Mouse (Mus musculus) liver, embryonic 11.5 days (tissue): ENCODE measurements at regions not wholly inside any gene's neighbourhood (a gene's known extent, or its start where the extent isn't known, plus 50 kb on each side); places are given as distances from the start of the nearest gene placed in this dataset.
A peak's percentile ranks its signal among the peaks of the same experiment; 100 is the strongest.

Source experiments
- ATAC-seq: fragments of 200-750 bp; cut with Nextera tagmentation; replicated peaks from 2 replicates; pipeline ENCODE4 v1.8.0; 2017; ENCODE audit warnings: moderate number of reproducible peaks, mild to moderate bottlenecking, moderate TSS enrichment, moderate library complexity; ENCODE audit not compliant: low FRiP score
- DNase-seq: peaks from one replicate; pipeline ENCODE4 v3.0.0-alpha.2; 2017; ENCODE audit warnings: low spot score
- H3K27ac ChIP-seq: fragments of 300-500 bp; sonication (generic); 2 replicates; pipeline ENCODE4 v1.5.1; 2014; ENCODE audit warnings: mild to moderate bottlenecking, low read depth, low read length, control low read depth
- H3K27me3 ChIP-seq: fragments of 300-500 bp; sonication (generic); replicated peaks from 2 replicates; pipeline ENCODE4 v1.6.1; 2014; ENCODE audit warnings: low read length, mixed read lengths; ENCODE audit not compliant: control insufficient read depth, insufficient read depth
- H3K36me3 ChIP-seq: fragments of 300-500 bp; sonication (generic); 2 replicates; pipeline ENCODE4 v1.6.1; 2014; ENCODE audit warnings: mild to moderate bottlenecking, low read length, moderate library complexity, mixed read lengths; ENCODE audit not compliant: control insufficient read depth, insufficient read depth
- H3K4me1 ChIP-seq: fragments of 300-500 bp; sonication (generic); replicated peaks from 2 replicates; pipeline ENCODE4 v1.6.1; 2014; ENCODE audit warnings: low read length, mixed read lengths; ENCODE audit not compliant: control insufficient read depth, insufficient read depth
- H3K4me2 ChIP-seq: fragments of 300-500 bp; sonication (generic); 2 replicates; pipeline ENCODE4 v1.6.1; 2014; ENCODE audit warnings: mild to moderate bottlenecking, control low read depth, moderate library complexity
- H3K4me3 ChIP-seq: fragments of 300-500 bp; sonication (generic); 2 replicates; pipeline ENCODE4 v1.5.1; 2014; ENCODE audit warnings: low read depth, low read length, control low read depth
- H3K9ac ChIP-seq: fragments of 300-500 bp; sonication (generic); 2 replicates; pipeline ENCODE4 v1.6.1; 2014; ENCODE audit warnings: low read depth, low read length, control low read depth
- H3K9me3 ChIP-seq: fragments of 300-500 bp; sonication (generic); 2 replicates; pipeline ENCODE4 v1.6.1; 2016; ENCODE audit warnings: low read length, inconsistent platforms, mixed read lengths; ENCODE audit not compliant: control insufficient read depth
- WGBS: fragments of 180-500 bp; shearing (Covaris S2); extraction: QIAGEN DNeasy Blood & Tissue Kit; methylation state at CpG from one replicate; pipeline ENCODE4 v1.1.7; 2014; 5-methylcytosine and 5-hydroxymethylcytosine counted together

- H3K4me1 ChIP-seq, result no peaks in the 10 kb centered on the region
- ATAC-seq, result no peak
- no peaks in the 10 kb centered on the region for H3K36me3 ChIP-seq
- H3K27ac ChIP-seq, result no peak overlapping the region
- WGBS, result 76% methylated on average over 5 of the region's 5 CpGs
- H3K4me3 ChIP-seq, result no peak overlapping the region
- no peak overlapping the region; the same call in 1 of the 2 replicates for H3K4me2 ChIP-seq
- H3K27me3 ChIP-seq, result no peaks in the 10 kb centered on the region
- no peak for DNase-seq
- no peak overlapping the region for H3K9ac ChIP-seq
- no peaks in the 10 kb centered on the region for H3K9me3 ChIP-seq
Measured at GRCm38 (mm10) chr2:115519974-115520373, 61.5 kb upstream of the BC052040 start.

GRCm38 (mm10) chr2:115520413-115521139, 60.9 kb upstream of the BC052040 start:
- Histone ChIP-seq H3K4me1 (no peaks in the 10 kb centered on the region), H3K4me3 (no peak overlapping the region), H3K4me2 (no peak overlapping the region; the same call in 1 of the 2 replicates), H3K27me3 (no peaks in the 10 kb centered on the region), H3K9me3 (no peaks in the 10 kb centered on the region), H3K9ac (no peak overlapping the region), H3K27ac (no peak overlapping the region), H3K36me3 (no peaks in the 10 kb centered on the region)
- DNase-seq (peak; percentile 32), ATAC-seq (peak; percentile 58)
- 59% methylated on average over 10 of the region's 10 CpGs for whole genome bisulfite sequencing

DNA sequence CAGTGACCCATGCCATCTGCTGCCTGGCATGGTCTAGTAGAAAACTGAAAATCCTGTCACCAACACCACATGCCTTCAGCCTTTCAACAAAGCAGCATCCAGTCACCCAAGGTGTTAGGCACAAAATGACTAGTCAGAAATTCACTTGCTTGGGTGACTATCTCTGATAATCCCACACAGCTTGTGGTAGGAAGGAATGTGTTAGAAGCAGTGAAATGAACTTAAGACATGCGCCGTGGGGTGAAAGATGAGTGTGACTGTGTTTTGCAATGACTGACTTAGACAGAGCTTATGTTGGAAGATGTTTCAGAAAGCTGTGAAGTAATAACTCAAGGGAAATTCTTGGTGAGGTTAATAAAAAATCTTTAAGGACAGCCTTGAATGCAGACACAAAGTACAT, 51.6 kb upstream of the BC052040 start:
- 89% methylated on average over 2 of the region's 2 CpGs for WGBS
- DNase-seq, result no peak
- Histone ChIP-seq H3K27me3 (no peaks in the 10 kb centered on the region), H3K27ac (no peak overlapping the region), H3K4me3 (no peak overlapping the region), H3K9ac (no peak overlapping the region), H3K4me1 (no peaks in the 10 kb centered on the region), H3K4me2 (no peak overlapping the region), H3K36me3 (no peaks in the 10 kb centered on the region), H3K9me3 (no peaks in the 10 kb centered on the region)
- no peak for ATAC-seq
